Mouse (Mus musculus) liver, adult 2 months (tissue): Measurements from ENCODE around the gene Rnf135.
"Not testable (repeated sequence)": the region's sequence is repeated elsewhere in the genome, so short reads cannot be mapped to it uniquely, and the experiment has no call there.

Source experiments
- CTCF ChIP-seq: fragments of 200-500 bp; IDR thresholded peaks from 2 replicates; pipeline ENCODE4 v1.5.1; 2011; ENCODE audit warnings: low read depth, low read length, control low read depth
- POLR2A ChIP-seq: fragments of 200-500 bp; IDR thresholded peaks from 2 replicates; pipeline ENCODE4 v1.6.1; 2011; ENCODE audit warnings: low read length, control low read depth; ENCODE audit not compliant: insufficient read depth; ENCODE audit errors: extremely low read depth

DNA sequence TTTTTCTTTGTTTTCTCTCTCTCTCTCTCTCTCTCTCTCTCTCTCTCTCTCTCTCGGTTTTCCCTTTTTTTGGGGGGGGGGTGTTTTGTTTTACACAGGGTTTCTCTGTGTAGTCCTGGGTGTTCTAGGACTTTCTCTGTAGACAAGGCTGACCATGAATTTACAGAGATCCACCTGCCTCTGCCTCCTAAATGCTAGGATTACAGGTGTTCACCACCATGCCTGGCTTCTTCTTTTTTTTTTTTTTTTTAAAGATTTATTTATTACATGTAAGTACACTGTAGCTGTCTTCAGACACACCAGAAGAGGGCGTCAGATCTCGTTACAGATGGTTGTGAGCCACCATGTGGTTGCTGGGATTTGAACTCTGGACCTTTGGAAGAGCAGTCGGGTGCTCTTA lies 34.7 kb upstream of the Rnf135 start:
- TF ChIP-seq POLR2A, CTCF: not testable (repeated sequence)
